Mouse (Mus musculus) brain, adult 10 weeks (tissue): ENCODE measurements around the gene Zfp772. TPM values are rescaled to one million over a fixed set of nuclear protein-coding genes. Genes with fewer than 3 reads are reported as not detected.

Experiments
- polyA plus RNA-seq: library from polyadenylated mRNA; stranded (reverse); fragments of 350-450 nt; fragmentation: Illumina TruSeq; extraction: RNeasy Lipid Tissue Mini Kit (QIAGEN cat#74804); gene quantifications from one replicate; pipeline ENCODE4 v1.2.3, GENCODE M21; 2015; ENCODE audit warnings: low read depth, low replicate concordance

The Zfp772 gene
- 11.8 TPM for polyA plus RNA-seq

GRCm38 (mm10) chr7:7209313-7210151 lies at the start of gene Zfp772:
Gene Zfp772, minus strand, starts transcription at chr7:7209998.

GRCm38 (mm10) chr7:7247228-7247627 lies 37.4 kb upstream of the Zfp772 start, which contains the start of gene Vmn2r29:
Gene Vmn2r29, minus strand, starts transcription at chr7:7247328.

GRCm38 (mm10) chr7:7171227-7172147 lies 38.3 kb downstream of the Zfp772 start, which contains the start of gene Zfp418:
Gene Zfp418, plus strand, starts transcription at chr7:7171330.

Other genes starting within 250 kb of the Zfp772 start
- gene Aurkc, start 214.7 kb downstream of the Zfp772 start, polyA plus RNA-seq, result not detected
- 18.4 TPM for gene Zfp954, start 88.5 kb downstream of the Zfp772 start, polyA plus RNA-seq
- 2.8 TPM for gene Zfp773, start 73.2 kb downstream of the Zfp772 start, polyA plus RNA-seq
- 3.2 TPM for gene Zfp418, start 38.7 kb downstream of the Zfp772 start, polyA plus RNA-seq
- gene Vmn2r29, start 37.3 kb upstream of the Zfp772 start, polyA plus RNA-seq, result 5.3 TPM
- 12.4 TPM for gene Gm45844, start 68.3 kb upstream of the Zfp772 start, polyA plus RNA-seq
- gene Clcn4, start 90.9 kb upstream of the Zfp772 start, polyA plus RNA-seq, result 126 TPM
- 0.04 TPM for gene Vmn2r30, start 127.6 kb upstream of the Zfp772 start, polyA plus RNA-seq
- not detected for gene Gm45783, start 164.6 kb upstream of the Zfp772 start, polyA plus RNA-seq
- gene Vmn2r31, start 189.7 kb upstream of the Zfp772 start, polyA plus RNA-seq, result not detected